Mouse (Mus musculus) megakaryocyte progenitor cell, adult 5-6 weeks (primary cell): Measurements from ENCODE around the gene Gm20388. TPM values are rescaled to one million over a fixed set of nuclear protein-coding genes. Genes with fewer than 3 reads are reported as not detected.

Experiments used
- ATAC-seq: replicated peaks from 2 replicates; pipeline ENCODE4 v1.8.0; 2016; ENCODE audit warnings: mild to moderate bottlenecking, moderate TSS enrichment, inconsistent platforms; ENCODE audit not compliant: poor library complexity
- total RNA-seq, 2 experiments: library from RNA; stranded (forward) in 1 of 2; stranded (reverse) in 1 of 2; fragments of 157-497, 149-512 nt in 1 of 2; fragments of 200-1000 nt in 1 of 2; gene quantifications; 2 replicates each; pipeline versions ENCODE4 v1.2.3 to v1.2.4; 2015 to 2017

Gene Gm20388
- total RNA-seq, 2 experiments from 2014 or later = 18.6 TPM; not detected in 1

- peak; percentile 82 for ATAC-seq
Measured at GRCm38 (mm10) chr8:120416522-120417394, 506.1 kb downstream of the Gm20388 start.

GRCm38 (mm10) chr8:120418188-120418587, 507.5 kb downstream of the Gm20388 start:
- ATAC-seq = no peak

- no peak for ATAC-seq
Measured at GRCm38 (mm10) chr8:120419675-120420074, 509.0 kb downstream of the Gm20388 start.

GRCm38 (mm10) chr8:120420226-120420625, 509.6 kb downstream of the Gm20388 start:
- ATAC-seq = peak; percentile 15; the same call in 1 of the 2 replicates

GRCm38 (mm10) chr8:120421638-120422037, 511.0 kb downstream of the Gm20388 start:
- ATAC-seq = no peak

- ATAC-seq = no peak
Measured at GRCm38 (mm10) chr8:120422236-120422635, 511.6 kb downstream of the Gm20388 start.

GRCm38 (mm10) chr8:120423576-120423975, 512.9 kb downstream of the Gm20388 start:
- ATAC-seq = no peak

- no peak for ATAC-seq
Measured at GRCm38 (mm10) chr8:120424829-120425198, 514.2 kb downstream of the Gm20388 start.

GRCm38 (mm10) chr8:120425199-120425941, 514.7 kb downstream of the Gm20388 start:
- no peak; the same call in 1 of the 2 replicates for ATAC-seq

GRCm38 (mm10) chr8:120426105-120426504, 515.5 kb downstream of the Gm20388 start:
- peak; percentile 17; the same call in 1 of the 2 replicates for ATAC-seq

- ATAC-seq = peak; percentile 38
Measured at GRCm38 (mm10) chr8:120426622-120427385, 516.2 kb downstream of the Gm20388 start.

GRCm38 (mm10) chr8:120428492-120428891, 517.9 kb downstream of the Gm20388 start:
- ATAC-seq = no peak

GRCm38 (mm10) chr8:120429116-120429515, 518.5 kb downstream of the Gm20388 start:
- no peak for ATAC-seq

GRCm38 (mm10) chr8:120431042-120431441, 520.4 kb downstream of the Gm20388 start:
- ATAC-seq = no peak

GRCm38 (mm10) chr8:120432438-120432837, 521.8 kb downstream of the Gm20388 start:
- ATAC-seq = no peak

- no peak for ATAC-seq
Measured at GRCm38 (mm10) chr8:120433143-120433542, 522.5 kb downstream of the Gm20388 start.

GRCm38 (mm10) chr8:120433734-120434133, 523.1 kb downstream of the Gm20388 start:
- 0 out of 2 replicates have a peak, but pooled peaks have one; percentile 22 for ATAC-seq

GRCm38 (mm10) chr8:120435781-120436180, 525.1 kb downstream of the Gm20388 start:
- ATAC-seq = no peak

- peak; percentile 29 for ATAC-seq
Measured at GRCm38 (mm10) chr8:120436491-120437030, 525.9 kb downstream of the Gm20388 start.

- peak; percentile 30 for ATAC-seq
Measured at GRCm38 (mm10) chr8:120437207-120437606, 526.6 kb downstream of the Gm20388 start.
